Mouse (Mus musculus) heart, embryonic 13.5 days (tissue): ENCODE results near the gene Akap12. TPM values are rescaled to one million over a fixed set of nuclear protein-coding genes. Genes with fewer than 3 reads are reported as not detected.

Source experiments
- ATAC-seq: fragments of 200-750 bp; cut with Nextera tagmentation; 2 replicates; pipeline ENCODE4 v1.8.0; 2017; ENCODE audit warnings: moderate TSS enrichment; ENCODE audit not compliant: insufficient number of reproducible peaks, low FRiP score, low TSS enrichment; ENCODE audit errors: extremely low read depth
- H3K27ac ChIP-seq: fragments of 300-500 bp; sonication (generic); replicated peaks from 2 replicates; pipeline ENCODE4 v1.5.1; 2015; ENCODE audit warnings: moderate library complexity, mild to moderate bottlenecking, inconsistent platforms
- H3K27me3 ChIP-seq: fragments of 300-500 bp; sonication (generic); replicated peaks from 2 replicates; pipeline ENCODE4 v1.6.1; 2015; ENCODE audit warnings: mild to moderate bottlenecking, inconsistent platforms
- H3K36me3 ChIP-seq: fragments of 300-500 bp; sonication (generic); 2 replicates; pipeline ENCODE4 v1.6.1; 2015; ENCODE audit warnings: mild to moderate bottlenecking, inconsistent platforms
- H3K4me1 ChIP-seq: fragments of 300-500 bp; sonication (generic); 2 replicates; pipeline ENCODE4 v1.6.1; 2015; ENCODE audit warnings: inconsistent platforms
- H3K4me2 ChIP-seq: fragments of 300-500 bp; sonication (generic); 2 replicates; pipeline ENCODE4 v1.6.1; 2015; ENCODE audit warnings: inconsistent platforms, mild to moderate bottlenecking, moderate library complexity
- H3K4me3 ChIP-seq: fragments of 300-500 bp; sonication (generic); 2 replicates; pipeline ENCODE4 v1.5.1; 2015; ENCODE audit warnings: moderate library complexity, mild to moderate bottlenecking, inconsistent platforms
- H3K9ac ChIP-seq: fragments of 300-500 bp; sonication (generic); 2 replicates; pipeline ENCODE4 v1.6.1; 2015; ENCODE audit warnings: inconsistent platforms, mild to moderate bottlenecking, moderate library complexity
- H3K9me3 ChIP-seq: fragments of 300-500 bp; sonication (generic); 2 replicates; pipeline ENCODE4 v1.6.1; 2016; ENCODE audit warnings: inconsistent platforms
- WGBS: fragments of 180-500 bp; shearing (Covaris S2); methylation state at CpG from one replicate; pipeline ENCODE4 v1.1.7; 2015; ENCODE audit warnings: mixed read lengths; 5-methylcytosine and 5-hydroxymethylcytosine counted together
- polyA plus RNA-seq: library from polyadenylated mRNA; unstranded; fragments of >200 nt; fragmentation: Nextera tagmentation; extraction: Ambion mirVana; gene quantifications from 2 replicates; pipeline ENCODE4 v1.2.1, GENCODE M21; 2015

Akap12 gene
- polyA plus RNA-seq, 1 experiment from 2014 or later, result 42.6 TPM

GRCm38 (mm10) chr10:4370105-4370504 lies 103.9 kb downstream of the Akap12 start:
- Histone ChIP-seq H3K36me3 (peaks cover 78% of the 10 kb centered on the region), H3K27me3 (no peaks in the 10 kb centered on the region), H3K4me2 (no peak overlapping the region), H3K9me3 (peaks cover 4% of the 10 kb centered on the region; the same call in 1 of the 2 replicates), H3K27ac (no peak overlapping the region), H3K9ac (no peak overlapping the region), H3K4me1 (no peaks in the 10 kb centered on the region), H3K4me3 (no peak overlapping the region)
- WGBS, result 87% methylated on average over 11 of the region's 11 CpGs
- no peak for ATAC-seq

- H3K4me3 ChIP-seq, result no peak overlapping the region
- no peak overlapping the region for H3K27ac ChIP-seq
- peaks cover 5% of the 10 kb centered on the region; the same call in 1 of the 2 replicates for H3K4me1 ChIP-seq
- WGBS, result 51% methylated on average over 5 of the region's 5 CpGs
- H3K4me2 ChIP-seq, result no peak overlapping the region
- H3K9ac ChIP-seq, result no peak overlapping the region
- H3K36me3 ChIP-seq, result peaks cover 60% of the 10 kb centered on the region
- no peaks in the 10 kb centered on the region for H3K27me3 ChIP-seq
- H3K9me3 ChIP-seq, result peaks cover 4% of the 10 kb centered on the region; the same call in 1 of the 2 replicates
- ATAC-seq, result no peak
Observed at GRCm38 (mm10) chr10:4372011-4372410, 105.8 kb downstream of the Akap12 start.

DNA sequence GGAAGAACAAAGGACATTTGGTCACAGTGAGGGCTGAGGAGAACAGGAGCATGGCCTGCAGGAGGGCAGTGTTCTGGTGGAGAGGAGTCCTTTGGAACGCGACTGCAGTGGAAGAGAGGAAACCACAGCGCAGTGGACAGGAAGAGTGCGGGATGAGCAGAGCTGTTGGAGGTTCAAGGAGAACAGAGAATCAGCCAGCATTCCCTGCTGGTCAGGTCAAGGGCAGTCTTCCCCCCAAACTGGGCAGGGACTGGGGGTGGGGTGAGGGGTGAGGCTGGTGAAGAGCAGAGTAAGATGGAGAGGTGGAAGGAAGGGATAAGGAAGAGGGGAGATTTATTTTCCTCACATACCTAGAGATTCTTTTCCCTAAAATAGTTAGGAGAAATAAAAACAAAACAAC lies 107.4 kb downstream of the Akap12 start:
- no peak overlapping the region for H3K27ac ChIP-seq
- no peak for ATAC-seq
- H3K4me3 ChIP-seq, result no peak overlapping the region
- H3K27me3 ChIP-seq, result no peaks in the 10 kb centered on the region
- peaks cover 8% of the 10 kb centered on the region; the same call in 1 of the 2 replicates for H3K4me1 ChIP-seq
- peaks cover 45% of the 10 kb centered on the region for H3K36me3 ChIP-seq
- no peak overlapping the region for H3K9ac ChIP-seq
- 89% methylated on average over 4 of the region's 4 CpGs for WGBS
- H3K9me3 ChIP-seq, result no peaks in the 10 kb centered on the region
- no peak overlapping the region for H3K4me2 ChIP-seq

DNA sequence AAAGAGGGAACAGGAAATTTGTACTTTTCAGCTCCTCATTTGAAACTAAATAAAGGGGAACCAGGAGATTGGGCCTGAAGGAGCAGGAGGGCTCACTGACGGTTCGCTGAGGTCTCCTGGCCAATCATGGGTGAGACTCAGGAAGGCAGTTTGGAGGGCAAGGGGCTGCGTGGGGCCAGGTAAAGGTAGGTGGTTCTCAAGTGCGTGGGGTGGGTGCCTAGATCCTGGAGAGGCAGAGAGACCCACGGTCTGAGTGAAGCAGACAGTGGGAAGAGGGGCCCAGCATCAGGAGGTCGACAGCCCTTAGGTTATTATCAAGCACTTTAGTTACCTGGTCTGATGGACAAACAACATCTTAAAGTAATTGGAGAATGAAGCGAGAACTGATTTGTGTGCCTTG lies 108.1 kb downstream of the Akap12 start:
- H3K4me1 ChIP-seq, result peaks cover 8% of the 10 kb centered on the region; the same call in 1 of the 2 replicates
- ATAC-seq, result no peak
- no peaks in the 10 kb centered on the region for H3K27me3 ChIP-seq
- H3K4me3 ChIP-seq, result no peak overlapping the region
- 93% methylated on average over 7 of the region's 7 CpGs for WGBS
- no peak overlapping the region for H3K9ac ChIP-seq
- no peak overlapping the region for H3K4me2 ChIP-seq
- H3K27ac ChIP-seq, result no peak overlapping the region
- no peaks in the 10 kb centered on the region for H3K9me3 ChIP-seq
- H3K36me3 ChIP-seq, result peaks cover 38% of the 10 kb centered on the region

DNA sequence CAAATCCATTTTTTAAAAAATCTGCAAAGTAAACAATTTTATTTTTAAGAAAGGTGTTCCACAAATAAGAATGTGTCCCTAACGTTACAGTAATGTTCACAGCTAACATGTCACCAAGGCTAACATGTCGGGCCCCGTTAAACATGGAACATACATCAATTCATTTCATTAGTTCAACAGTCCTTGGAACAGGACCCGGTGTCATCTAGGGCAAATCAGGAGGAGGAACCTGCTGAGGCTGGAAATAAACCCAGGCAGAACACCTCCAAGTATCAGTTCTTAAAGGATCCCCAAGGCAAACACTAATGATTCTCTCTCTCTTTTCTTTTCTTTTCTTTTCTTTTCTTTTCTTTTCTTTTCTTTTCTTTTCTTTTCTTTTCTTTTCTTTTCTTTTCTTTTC lies 108.6 kb downstream of the Akap12 start:
- Histone ChIP-seq H3K36me3 (peaks cover 33% of the 10 kb centered on the region), H3K9me3 (no peaks in the 10 kb centered on the region), H3K27me3 (no peaks in the 10 kb centered on the region), H3K4me3 (no peak overlapping the region), H3K27ac (no peak overlapping the region), H3K4me1 (peaks cover 8% of the 10 kb centered on the region; the same call in 1 of the 2 replicates), H3K4me2 (no peak overlapping the region), H3K9ac (no peak overlapping the region)
- WGBS, result 83% methylated on average over 4 of the region's 4 CpGs
- ATAC-seq, result no peak

- Histone ChIP-seq H3K4me1 (peaks cover 8% of the 10 kb centered on the region; the same call in 1 of the 2 replicates), H3K9ac (no peak overlapping the region), H3K27me3 (no peaks in the 10 kb centered on the region), H3K36me3 (peaks cover 28% of the 10 kb centered on the region), H3K27ac (no peak overlapping the region), H3K9me3 (no peaks in the 10 kb centered on the region), H3K4me3 (no peak overlapping the region), H3K4me2 (no peak overlapping the region)
- no peak for ATAC-seq
- WGBS, result 75% methylated on average over 7 of the region's 7 CpGs
Observed at GRCm38 (mm10) chr10:4375267-4375666, 109.1 kb downstream of the Akap12 start.

- Histone ChIP-seq H3K4me1 (peaks cover 11% of the 10 kb centered on the region; the same call in 1 of the 2 replicates), H3K9ac (no peak overlapping the region), H3K27ac (no peak overlapping the region), H3K36me3 (peaks cover 19% of the 10 kb centered on the region), H3K4me2 (no peak overlapping the region), H3K27me3 (no peaks in the 10 kb centered on the region), H3K4me3 (no peak overlapping the region), H3K9me3 (no peaks in the 10 kb centered on the region)
- WGBS, result 55% methylated on average over 7 of the region's 7 CpGs
- no peak for ATAC-seq
Observed at GRCm38 (mm10) chr10:4376461-4376860, 110.3 kb downstream of the Akap12 start.

DNA sequence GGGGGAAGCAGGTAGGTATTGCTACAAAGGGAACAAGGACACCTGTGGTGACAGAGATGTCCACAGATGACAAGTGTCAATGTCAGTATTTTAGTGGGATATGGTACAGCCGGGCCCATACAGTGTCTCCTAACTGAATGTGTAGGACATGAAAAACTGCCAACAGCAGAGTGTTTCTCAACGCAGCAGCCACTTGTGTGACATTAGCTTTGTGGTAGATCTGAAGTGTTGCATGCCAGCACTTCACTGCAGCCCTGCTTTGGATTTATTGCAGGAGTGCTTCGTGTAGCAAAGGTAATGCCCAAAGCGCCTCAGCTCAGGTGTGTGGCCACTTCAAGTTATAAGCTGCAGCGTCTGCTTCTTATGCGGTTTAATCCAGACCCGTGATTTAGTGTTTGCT lies 110.8 kb downstream of the Akap12 start:
- no peak overlapping the region for H3K4me2 ChIP-seq
- peaks cover 13% of the 10 kb centered on the region; the same call in 1 of the 2 replicates for H3K4me1 ChIP-seq
- peaks cover 18% of the 10 kb centered on the region for H3K36me3 ChIP-seq
- H3K9me3 ChIP-seq, result no peaks in the 10 kb centered on the region
- no peak for ATAC-seq
- H3K9ac ChIP-seq, result no peak overlapping the region
- H3K27ac ChIP-seq, result no peak overlapping the region
- H3K27me3 ChIP-seq, result no peaks in the 10 kb centered on the region
- no peak overlapping the region for H3K4me3 ChIP-seq
- WGBS, result 62% methylated on average over 7 of the region's 7 CpGs

- Histone ChIP-seq H3K9me3 (no peaks in the 10 kb centered on the region), H3K36me3 (no peaks in the 10 kb centered on the region), H3K4me2 (no peak overlapping the region), H3K4me1 (peaks cover 43% of the 10 kb centered on the region), H3K27ac (no peak overlapping the region), H3K27me3 (no peaks in the 10 kb centered on the region), H3K4me3 (no peak overlapping the region), H3K9ac (no peak overlapping the region)
- no peak for ATAC-seq
- 85% methylated on average over 5 of the region's 5 CpGs for WGBS
Observed at GRCm38 (mm10) chr10:4380748-4381147, 114.6 kb downstream of the Akap12 start.

DNA sequence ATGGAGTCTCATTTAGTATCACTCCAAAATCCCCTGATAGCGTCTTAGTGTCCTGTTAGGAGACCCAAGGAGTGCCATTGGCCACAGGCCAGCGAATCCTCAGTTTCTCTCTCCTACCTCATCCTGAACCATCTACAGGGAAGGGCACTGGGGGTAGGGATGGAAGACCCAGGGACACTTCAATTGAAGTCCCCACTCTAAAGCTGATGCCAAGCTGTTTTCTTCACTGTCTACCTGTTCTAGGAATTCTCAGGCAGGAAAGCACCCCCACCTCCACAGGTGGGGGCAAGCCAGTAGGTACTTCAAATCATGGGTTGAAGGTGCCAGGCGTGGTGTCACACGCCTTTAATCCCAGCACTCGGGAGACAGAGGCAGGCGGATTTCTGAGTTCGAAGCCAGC lies 118.1 kb downstream of the Akap12 start:
- ATAC-seq, result no peak
- peaks cover 47% of the 10 kb centered on the region for H3K4me1 ChIP-seq
- H3K4me3 ChIP-seq, result no peak overlapping the region
- H3K9ac ChIP-seq, result no peak overlapping the region
- H3K27me3 ChIP-seq, result no peaks in the 10 kb centered on the region
- H3K27ac ChIP-seq, result no peak overlapping the region
- H3K36me3 ChIP-seq, result no peaks in the 10 kb centered on the region
- no peaks in the 10 kb centered on the region for H3K9me3 ChIP-seq
- 88% methylated on average over 7 of the region's 7 CpGs for WGBS
- H3K4me2 ChIP-seq, result no peak overlapping the region

- Histone ChIP-seq H3K9ac (peak overlapping the region; percentile 100), H3K9me3 (no peaks in the 10 kb centered on the region), H3K4me3 (peak overlapping the region; percentile 91), H3K4me2 (peak overlapping the region; percentile 96), H3K27ac (peak overlapping the region; percentile 100), H3K36me3 (no peaks in the 10 kb centered on the region), H3K27me3 (no peaks in the 10 kb centered on the region), H3K4me1 (peaks cover 69% of the 10 kb centered on the region)
- under 1% methylated on average over 63 of the region's 133 CpGs for WGBS
- ATAC-seq, result peak; percentile 91
Observed at GRCm38 (mm10) chr10:4386609-4387591, 120.7 kb downstream of the Akap12 start.
